Comparison of ENCODE assay signal across 10 mouse cellular contexts in the genomic region with DNA sequence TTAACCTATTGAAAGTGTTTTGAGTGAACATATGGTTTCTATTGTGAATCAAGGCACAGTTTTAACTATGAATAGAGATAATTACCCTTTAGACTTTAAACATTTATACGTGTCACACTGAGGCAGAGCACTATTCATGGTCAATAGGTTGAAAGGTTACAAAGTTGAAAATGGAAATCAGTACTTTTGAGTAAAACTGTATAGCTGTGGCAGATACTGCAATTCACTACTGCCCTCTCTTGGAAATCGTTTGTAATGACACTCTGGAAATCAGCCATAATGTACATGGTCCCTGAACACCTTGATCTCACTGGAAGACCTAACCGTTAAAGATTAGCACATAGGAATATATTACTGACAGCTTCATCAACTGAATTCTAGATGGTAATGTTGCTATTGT.
A peak's percentile ranks its signal among the peaks of the same experiment; 100 is the strongest.
DNase-seq lines count a peak whose midpoint lies in the region; ATAC-seq and TF ChIP-seq lines count a peak whose summit lies in the region.
"Had no signal": no experiment of that assay in that cellular context is flagged by ENCODE, and none has a peak within 500 bp of the region (broad histone marks: within the 10 kb centered on the region; RNA-seq: fewer than 3 reads in every experiment).

No protein-coding gene starts in this region.

- no peak overlapping the region for H3K4me2 ChIP-seq in forebrain, embryonic 11.5 days (ENCODE audit: low read depth, low read length, severe bottlenecking)
- H3K4me2 ChIP-seq in lung, embryonic 14.5 days, result no peak overlapping the region
- H3K4me2 ChIP-seq in forebrain, embryonic 12.5 days, result no peak overlapping the region

- no peak overlapping the region for H3K9ac ChIP-seq in forebrain, embryonic 11.5 days (ENCODE audit: low read length)
- H3K9ac ChIP-seq in lung, embryonic 14.5 days, result no peak overlapping the region
- no peak overlapping the region for H3K9ac ChIP-seq in forebrain, embryonic 12.5 days

- H3K36me3 ChIP-seq in forebrain, embryonic 11.5 days (ENCODE audit: control insufficient read depth, insufficient read depth, low read length), result no peaks in the 10 kb centered on the region
- no peaks in the 10 kb centered on the region for H3K36me3 ChIP-seq in forebrain, embryonic 10.5 days (replicated peaks)
- H3K36me3 ChIP-seq in lung, embryonic 14.5 days (ENCODE audit: insufficient read depth), result no peaks in the 10 kb centered on the region
- H3K36me3 ChIP-seq in forebrain, embryonic 12.5 days (replicated peaks), result no peaks in the 10 kb centered on the region
- H3K36me3 ChIP-seq: G1E had no signal

- no peaks in the 10 kb centered on the region for H3K27me3 ChIP-seq in forebrain, embryonic 11.5 days (ENCODE audit: control insufficient read depth, insufficient read depth, low read length)
- no peaks in the 10 kb centered on the region for H3K27me3 ChIP-seq in forebrain, embryonic 10.5 days (ENCODE audit: poor library complexity, severe bottlenecking)
- no peaks in the 10 kb centered on the region for H3K27me3 ChIP-seq in lung, embryonic 14.5 days (ENCODE audit: insufficient read depth, low read length)
- H3K27me3 ChIP-seq in forebrain, embryonic 12.5 days, result no peaks in the 10 kb centered on the region

- TF ChIP-seq CTCF in lung, embryonic 14.5 days (IDR thresholded peaks at IDR 0.05; ENCODE audit: low read depth), result peak; percentile 78

- no peaks in the 10 kb centered on the region for H3K9me3 ChIP-seq in forebrain, embryonic 11.5 days (ENCODE audit: control insufficient read depth, low read length)
- H3K9me3 ChIP-seq in forebrain, embryonic 10.5 days, result no peaks in the 10 kb centered on the region
- H3K9me3 ChIP-seq in lung, embryonic 14.5 days (ENCODE audit: low read depth, low read length), result no peaks in the 10 kb centered on the region
- H3K9me3 ChIP-seq in forebrain, embryonic 12.5 days, result no peaks in the 10 kb centered on the region

- no peak overlapping the region for H3K27ac ChIP-seq in forebrain, embryonic 11.5 days (ENCODE audit: low read depth, low read length)
- no peak overlapping the region for H3K27ac ChIP-seq in forebrain, embryonic 10.5 days
- no peak overlapping the region for H3K27ac ChIP-seq in lung, embryonic 14.5 days (ENCODE audit: low read depth)
- H3K27ac ChIP-seq in forebrain, embryonic 12.5 days, result no peak overlapping the region

- H3K4me3 ChIP-seq in forebrain, embryonic 11.5 days (ENCODE audit: low read depth, low read length), result no peak overlapping the region
- no peak overlapping the region for H3K4me3 ChIP-seq in forebrain, embryonic 10.5 days
- no peak overlapping the region for H3K4me3 ChIP-seq in lung, embryonic 14.5 days (ENCODE audit: low read depth, low read length)
- H3K4me3 ChIP-seq in forebrain, embryonic 12.5 days (replicated peaks), result no peak overlapping the region

- ATAC-seq in forebrain, embryonic 11.5 days (replicated peaks; ENCODE audit: low FRiP score), result peak; percentile 66
- ATAC-seq in lung, embryonic 14.5 days (ENCODE audit: insufficient read depth), result no peak
- peak; percentile 75 for ATAC-seq in forebrain, embryonic 12.5 days (ENCODE audit: low FRiP score)

- DNase-seq in forebrain, embryonic 11.5 days (ENCODE audit: low spot score), result no peak
- DNase-seq in forebrain, embryonic 10.5 days (ENCODE audit: extremely low spot score, low spot score), result no peak
- peak; percentile 80 for DNase-seq in lung, embryonic 14.5 days
- no peak for DNase-seq in lung, postnatal 36 days
- DNase-seq in retina, embryonic 14.5 days (ENCODE audit: low spot score), result peak; percentile 77
- DNase-seq in layer of hippocampus, postnatal 10 days (ENCODE audit: low spot score in 2 of 2), result no peak
- no peak for DNase-seq in ovary, postnatal 10 days (ENCODE audit: low spot score)
- DNase-seq: left cerebral cortex, postnatal 4 days had no signal

- H3K4me1 ChIP-seq in forebrain, embryonic 11.5 days (replicated peaks; ENCODE audit: control insufficient read depth, insufficient read depth, low read length), result no peaks in the 10 kb centered on the region
- no peaks in the 10 kb centered on the region for H3K4me1 ChIP-seq in forebrain, embryonic 10.5 days
- H3K4me1 ChIP-seq in lung, embryonic 14.5 days (ENCODE audit: insufficient read depth), result no peaks in the 10 kb centered on the region
- no peaks in the 10 kb centered on the region for H3K4me1 ChIP-seq in forebrain, embryonic 12.5 days

- WGBS in forebrain, embryonic 11.5 days, result 18% methylated on average over 3 of the region's 3 CpGs
- WGBS in forebrain, embryonic 10.5 days, result 22% methylated on average over 3 of the region's 3 CpGs
- 11% methylated on average over 3 of the region's 3 CpGs for WGBS in lung, embryonic 14.5 days
- 14% methylated on average over 3 of the region's 3 CpGs for WGBS in forebrain, embryonic 12.5 days

Comparison
In these comparisons a context has a peak if more than half of its experiments do, and no peak if none do; other contexts are left out.
1. DNase-seq: peak in lung, embryonic 14.5 days (single experiment) and retina, embryonic 14.5 days (single experiment); none in forebrain, embryonic 11.5 days (single experiment), forebrain, embryonic 10.5 days (single experiment), lung, postnatal 36 days (single experiment), layer of hippocampus, postnatal 10 days (0 of 2) and ovary, postnatal 10 days (single experiment).